Mouse (Mus musculus) left cerebral cortex, postnatal 36 days (tissue): ENCODE measurements around the gene Tuba3b. TPM values are rescaled to one million over a fixed set of nuclear protein-coding genes. Genes with fewer than 3 reads are reported as not detected.
A peak's percentile ranks its signal among the peaks of the same experiment; 100 is the strongest.

ENCODE experiments used
- DNase-seq, 2 experiments: peaks; one replicate each; pipeline ENCODE4 v3.0.0; 2021 to 2022; ENCODE audit warnings: low spot score in 2 of 2, mixed read lengths in 1 of 2
- intact Hi-C: fragments of 180-260 bp; cut with DNase I; formaldehyde crosslinking; loops from one replicate; pipeline ENCODE4 v1.15.1; 2025
- total RNA-seq, 2 experiments: library from RNA; stranded (reverse); gene quantifications; 2 replicates each; pipeline ENCODE4 v1.2.3; 2021

The Tuba3b gene
- not detected for total RNA-seq

- no peak for DNase-seq
- intact Hi-C loops, result no loop called here
These were observed at the start of gene Tuba3b for GRCm38 (mm10) chr6:145615666-145616210. Gene Tuba3b, plus strand, starts transcription at chr6:145615757.

- intact Hi-C loops, result no loop called here
- no peak for DNase-seq
These were observed 48.3 kb upstream of the Tuba3b start for GRCm38 (mm10) chr6:145567296-145567695.

- DNase-seq, result no peak
These were observed 47.7 kb upstream of the Tuba3b start for GRCm38 (mm10) chr6:145567832-145568231.

GRCm38 (mm10) chr6:145568701-145569100, 46.9 kb upstream of the Tuba3b start:
- intact Hi-C loops, result no loop called here
- DNase-seq, result no peak

More at GRCm38 (mm10) chr6:145567832-145568231, 47.7 kb upstream of the Tuba3b start:
- intact Hi-C loops, result no loop called here

- intact Hi-C loops, result no loop called here
- DNase-seq, result no peak
These were observed 42.1 kb upstream of the Tuba3b start for GRCm38 (mm10) chr6:145573250-145574013.

GRCm38 (mm10) chr6:145576762-145577161, 38.8 kb upstream of the Tuba3b start:
- DNase-seq, result no peak
- intact Hi-C loops, result no loop called here

GRCm38 (mm10) chr6:145578457-145579185, 36.9 kb upstream of the Tuba3b start:
- DNase-seq, result no peak
- intact Hi-C loops, result no loop called here

GRCm38 (mm10) chr6:145579761-145580160, 35.8 kb upstream of the Tuba3b start:
- no peak for DNase-seq
- intact Hi-C loops, result no loop called here

- intact Hi-C loops, result no loop called here
- DNase-seq, result no peak
These were observed 34.0 kb upstream of the Tuba3b start for GRCm38 (mm10) chr6:145581366-145582170.

GRCm38 (mm10) chr6:145585052-145585973, 30.2 kb upstream of the Tuba3b start:
- DNase-seq, result peak in 1 of 2 experiments; percentile 8
- intact Hi-C loops, result no loop called here

GRCm38 (mm10) chr6:145590501-145591293, 24.9 kb upstream of the Tuba3b start:
- DNase-seq, result no peak
- intact Hi-C loops, result no loop called here

GRCm38 (mm10) chr6:145591578-145591977, 24.0 kb upstream of the Tuba3b start:
- DNase-seq, result no peak
- intact Hi-C loops, result no loop called here

GRCm38 (mm10) chr6:145592036-145592435, 23.5 kb upstream of the Tuba3b start:
- no peak for DNase-seq
- intact Hi-C loops, result no loop called here

- intact Hi-C loops, result no loop called here
These were observed 23.0 kb upstream of the Tuba3b start for GRCm38 (mm10) chr6:145592531-145592998.

GRCm38 (mm10) chr6:145593991-145594390, 21.6 kb upstream of the Tuba3b start:
- DNase-seq, result no peak
- intact Hi-C loops, result no loop called here

More at GRCm38 (mm10) chr6:145592531-145592998, 23.0 kb upstream of the Tuba3b start:
- DNase-seq, result no peak

GRCm38 (mm10) chr6:145595905-145596304, 19.7 kb upstream of the Tuba3b start:
- no peak for DNase-seq
- intact Hi-C loops, result no loop called here

GRCm38 (mm10) chr6:145598794-145599555, 16.6 kb upstream of the Tuba3b start:
- intact Hi-C loops, result no loop called here
- no peak for DNase-seq
